Mouse (Mus musculus): ENCODE measurements at regions not wholly inside any gene's neighbourhood (a gene's known extent, or its start where the extent isn't known, plus 50 kb on each side); places are given as distances from the start of the nearest gene placed in this dataset.
"Not testable (repeated sequence)": the region's sequence is repeated elsewhere in the genome, so short reads cannot be mapped to it uniquely, and the experiment has no call there.

- ATAC-seq (ENCODE audit: low FRiP score, low read depth); H3K27ac ChIP-seq; H3K4me1 ChIP-seq; H3K4me3 ChIP-seq; H3K27me3 ChIP-seq (replicated peaks); H3K36me3 ChIP-seq; H3K9me3 ChIP-seq; H3K4me2 ChIP-seq (replicated peaks); H3K9ac ChIP-seq: not testable (repeated sequence)
- WGBS: 84% methylated on average over 7 of the region's 7 CpGs
These were observed 80.8 kb upstream of the Gm15446 start for GRCm38 (mm10) chr5:109842186-109842978.

GRCm38 (mm10) chr5:109844236-109844635, 79.0 kb upstream of the Gm15446 start:
- ATAC-seq (ENCODE audit: low FRiP score, low read depth): peak; percentile 44; the same call in 1 of the 2 replicates
- H3K4me1 ChIP-seq; H3K9me3 ChIP-seq; H3K36me3 ChIP-seq; H3K9ac ChIP-seq; H3K27me3 ChIP-seq (replicated peaks); H3K27ac ChIP-seq; H3K4me3 ChIP-seq: not testable (repeated sequence)
- WGBS: 85% methylated on average over 2 of the region's 2 CpGs
- peak overlapping the region; percentile 61 for H3K4me2 ChIP-seq (replicated peaks)

GRCm38 (mm10) chr5:109844753-109845186, 78.4 kb upstream of the Gm15446 start:
- Histone ChIP-seq H3K27me3 (replicated peaks) (no peaks in the 10 kb centered on the region), H3K4me3 (peak overlapping the region; percentile 40), H3K4me1 (no peaks in the 10 kb centered on the region), H3K4me2 (replicated peaks) (peak overlapping the region; percentile 61), H3K36me3 (no peaks in the 10 kb centered on the region), H3K9me3 (no peaks in the 10 kb centered on the region), H3K9ac (0 out of 2 replicates have a peak overlapping the region, but pooled peaks have one; percentile 26), H3K27ac (no peak overlapping the region)
- ATAC-seq (ENCODE audit: low FRiP score, low read depth): peak; percentile 86
- 9% methylated on average over 15 of the region's 15 CpGs for WGBS

GRCm38 (mm10) chr5:109851225-109851624, 72.0 kb upstream of the Gm15446 start:
- not testable (repeated sequence) for H3K27ac ChIP-seq; H3K4me1 ChIP-seq; H3K9me3 ChIP-seq; ATAC-seq (ENCODE audit: low FRiP score, low read depth); H3K27me3 ChIP-seq (replicated peaks); H3K9ac ChIP-seq; H3K4me2 ChIP-seq (replicated peaks); H3K36me3 ChIP-seq; H3K4me3 ChIP-seq

GRCm38 (mm10) chr5:109860402-109860801, 62.8 kb upstream of the Gm15446 start:
- no peak overlapping the region for H3K9ac ChIP-seq
- H3K4me1 ChIP-seq: no peaks in the 10 kb centered on the region
- no peak overlapping the region for H3K4me3 ChIP-seq
- H3K4me2 ChIP-seq (replicated peaks): no peak overlapping the region
- no peak overlapping the region for H3K27ac ChIP-seq
- H3K27me3 ChIP-seq (replicated peaks): no peaks in the 10 kb centered on the region
- 85% methylated on average over 4 of the region's 4 CpGs for WGBS
- ATAC-seq (ENCODE audit: low FRiP score, low read depth): no peak
- H3K36me3 ChIP-seq: no peaks in the 10 kb centered on the region
- H3K9me3 ChIP-seq: no peaks in the 10 kb centered on the region

- H3K27ac ChIP-seq; ATAC-seq (ENCODE audit: low FRiP score, low read depth): not testable (repeated sequence)
These were observed 58.7 kb upstream of the Gm15446 start for GRCm38 (mm10) chr5:109864517-109864916.

GRCm38 (mm10) chr5:109865628-109866027, 57.6 kb upstream of the Gm15446 start:
- Histone ChIP-seq H3K4me1 (peaks cover 9% of the 10 kb centered on the region; the same call in 1 of the 2 replicates), H3K9me3 (no peaks in the 10 kb centered on the region), H3K36me3 (peaks cover 2% of the 10 kb centered on the region; the same call in 1 of the 2 replicates), H3K27me3 (replicated peaks) (no peaks in the 10 kb centered on the region), H3K27ac (no peak overlapping the region), H3K9ac (no peak overlapping the region), H3K4me2 (replicated peaks) (no peak overlapping the region), H3K4me3 (no peak overlapping the region)
- no peak for ATAC-seq (ENCODE audit: low FRiP score, low read depth)
- 42% methylated on average over 1 of the region's 1 CpGs for WGBS

More at GRCm38 (mm10) chr5:109864517-109864916, 58.7 kb upstream of the Gm15446 start:
- H3K4me2 ChIP-seq (replicated peaks); H3K27me3 ChIP-seq (replicated peaks); H3K36me3 ChIP-seq; H3K4me3 ChIP-seq; H3K9me3 ChIP-seq; H3K9ac ChIP-seq; H3K4me1 ChIP-seq: not testable (repeated sequence)

- Histone ChIP-seq H3K27me3 (replicated peaks) (no peaks in the 10 kb centered on the region), H3K4me2 (replicated peaks) (peak overlapping the region; percentile 63), H3K9ac (peak overlapping the region; percentile 65), H3K36me3 (peaks cover 5% of the 10 kb centered on the region; the same call in 1 of the 2 replicates), H3K4me3 (peak overlapping the region; percentile 62), H3K27ac (no peak overlapping the region), H3K4me1 (peaks cover 9% of the 10 kb centered on the region; the same call in 1 of the 2 replicates), H3K9me3 (no peaks in the 10 kb centered on the region)
- ATAC-seq (ENCODE audit: low FRiP score, low read depth): peak; percentile 99
- WGBS: 1% methylated on average over 22 of the region's 22 CpGs
These were observed 56.7 kb upstream of the Gm15446 start for GRCm38 (mm10) chr5:109866337-109867126.

- peak; percentile 44; the same call in 1 of the 2 replicates for ATAC-seq (ENCODE audit: low FRiP score, low read depth)
- H3K4me2 ChIP-seq (replicated peaks): peak overlapping the region; percentile 63
- not testable (repeated sequence) for H3K27me3 ChIP-seq (replicated peaks); H3K36me3 ChIP-seq; H3K27ac ChIP-seq; H3K9ac ChIP-seq; H3K9me3 ChIP-seq; H3K4me1 ChIP-seq
- H3K4me3 ChIP-seq: peak overlapping the region; percentile 62; the same call in 1 of the 2 replicates
These were observed 56.0 kb upstream of the Gm15446 start for GRCm38 (mm10) chr5:109867221-109867620.

All from neural tube, embryonic 12.5 days (tissue).